Mouse (Mus musculus): ENCODE measurements around the gene Tbc1d22a.

GRCm38 (mm10) chr15:86385436-86385835 lies 171.2 kb downstream of the Tbc1d22a start:
- 0 out of 2 replicates have a peak, but pooled peaks have one; percentile 16 for TF ChIP-seq CTCF (IDR thresholded peaks at IDR 0.05; ENCODE audit: borderline replicate concordance, control insufficient read depth, extremely low read depth, insufficient read depth, low read length, poor library complexity)
- no peak for TF ChIP-seq POLR2A (IDR thresholded peaks at IDR 0.05; ENCODE audit: control insufficient read depth, extremely low read depth, insufficient read depth, low read length, poor library complexity)

All from thymus, adult 2 months (tissue).